ENCODE assay signal across 12 mouse cellular contexts in the genomic region with DNA sequence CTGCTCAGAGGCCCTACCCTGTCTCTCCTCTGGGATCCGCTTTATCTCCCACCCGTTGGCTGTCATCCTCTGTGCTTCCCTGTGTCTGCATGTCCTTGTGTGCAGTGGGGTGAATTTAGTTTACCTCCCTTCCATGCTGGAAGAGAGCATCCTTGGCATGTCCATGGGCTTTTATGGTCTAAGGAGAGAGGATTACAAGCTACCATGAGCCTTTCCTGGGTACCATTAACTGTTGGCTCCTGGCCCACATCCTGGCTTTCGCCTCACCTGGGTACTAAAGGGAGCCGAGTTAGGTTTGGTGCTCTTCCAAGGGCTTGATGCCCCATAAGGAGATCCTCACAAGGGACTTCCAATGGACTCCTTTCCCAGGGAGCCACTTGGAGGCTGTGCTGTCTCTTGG. TPM values are rescaled to one million over a fixed set of nuclear protein-coding genes. Genes with fewer than 3 reads are reported as not detected.
A peak's percentile ranks its signal among the peaks of the same experiment; 100 is the strongest.
DNase-seq lines count a peak whose midpoint lies in the region; ATAC-seq and TF ChIP-seq lines count a peak whose summit lies in the region.
"Had no signal": no experiment of that assay in that cellular context is flagged by ENCODE, and none has a peak within 500 bp of the region (broad histone marks: within the 10 kb centered on the region; RNA-seq: fewer than 3 reads in every experiment).

No protein-coding gene starts in this region.

- H3K9ac ChIP-seq in heart, embryonic 15.5 days = no peak overlapping the region
- no peak overlapping the region for H3K9ac ChIP-seq in lung, embryonic 15.5 days
- no peak overlapping the region for H3K9ac ChIP-seq in intestine, postnatal 0 days (ENCODE audit: low read depth, low read length)

- H3K27me3 ChIP-seq in heart, embryonic 15.5 days = no peaks in the 10 kb centered on the region
- H3K27me3 ChIP-seq in lung, embryonic 15.5 days = no peaks in the 10 kb centered on the region
- no peaks in the 10 kb centered on the region for H3K27me3 ChIP-seq in intestine, postnatal 0 days (replicated peaks; ENCODE audit: control insufficient read depth, insufficient read depth, low read length)

- ATAC-seq in heart, embryonic 15.5 days (replicated peaks; ENCODE audit: insufficient number of reproducible peaks, insufficient read depth, low FRiP score, low read depth) = no peak
- ATAC-seq in lung, embryonic 15.5 days (ENCODE audit: borderline replicate concordance, extremely low read depth, low FRiP score, low TSS enrichment) = no peak
- no peak for ATAC-seq in intestine, postnatal 0 days
- ATAC-seq: activated CD4-positive, CD25-positive, alpha-beta regulatory T cell, adult 4 months had no signal

- H3K4me1 ChIP-seq in heart, embryonic 15.5 days (replicated peaks) = peaks cover 68% of the 10 kb centered on the region
- peaks cover 15% of the 10 kb centered on the region for H3K4me1 ChIP-seq in lung, embryonic 15.5 days
- 0 out of 2 replicates have a peak, but pooled peaks cover under 1% of the 10 kb centered on the region for H3K4me1 ChIP-seq in intestine, postnatal 0 days (replicated peaks; ENCODE audit: control insufficient read depth, insufficient read depth, low read length)

- H3K9me3 ChIP-seq in heart, embryonic 15.5 days (replicated peaks) = no peaks in the 10 kb centered on the region
- no peaks in the 10 kb centered on the region for H3K9me3 ChIP-seq in lung, embryonic 15.5 days
- H3K9me3 ChIP-seq in intestine, postnatal 0 days (ENCODE audit: control insufficient read depth) = no peaks in the 10 kb centered on the region

- DNase-seq in heart, postnatal 14 days = no peak
- no peak for DNase-seq in lung, postnatal 14 days
- peak; percentile 81 to 83 for DNase-seq in cerebellum, postnatal 14 days
- DNase-seq in ovary, postnatal 36 days (ENCODE audit: low spot score) = no peak
- no peak for DNase-seq in ovary, postnatal 10 days (ENCODE audit: low spot score)
- DNase-seq: kidney, adult 8-10 months had no signal

- intact Hi-C loops in heart, postnatal 14 days (cut with DNase I) = no loop called here

- 69% methylated on average over 4 of the region's 4 CpGs for WGBS in heart, embryonic 15.5 days
- WGBS in lung, embryonic 15.5 days = 72% methylated on average over 4 of the region's 4 CpGs
- WGBS in intestine, postnatal 0 days = 79% methylated on average over 4 of the region's 4 CpGs

- TF ChIP-seq CTCF in intestine, postnatal 0 days (IDR thresholded peaks at IDR 0.05; ENCODE audit: low read depth) = no peak

- peak overlapping the region; percentile 35 for H3K4me2 ChIP-seq in heart, embryonic 15.5 days
- peak overlapping the region; percentile 46 for H3K4me2 ChIP-seq in lung, embryonic 15.5 days
- peak overlapping the region; percentile 32 for H3K4me2 ChIP-seq in intestine, postnatal 0 days (replicated peaks; ENCODE audit: low read depth)

- H3K36me3 ChIP-seq in heart, embryonic 15.5 days = peaks cover 30% of the 10 kb centered on the region
- peaks cover 29% of the 10 kb centered on the region for H3K36me3 ChIP-seq in lung, embryonic 15.5 days
- peaks cover 37% of the 10 kb centered on the region for H3K36me3 ChIP-seq in intestine, postnatal 0 days (ENCODE audit: control insufficient read depth, insufficient read depth)

- peak overlapping the region; percentile 34 for H3K4me3 ChIP-seq in heart, embryonic 15.5 days
- peak overlapping the region; percentile 34 for H3K4me3 ChIP-seq in lung, embryonic 15.5 days
- no peak overlapping the region for H3K4me3 ChIP-seq in intestine, postnatal 0 days (ENCODE audit: low read depth, low read length)

- H3K27ac ChIP-seq in heart, embryonic 15.5 days = peak overlapping the region; percentile 1; the same call in 1 of the 2 replicates
- H3K27ac ChIP-seq in lung, embryonic 15.5 days = no peak overlapping the region
- no peak overlapping the region for H3K27ac ChIP-seq in intestine, postnatal 0 days (ENCODE audit: low read depth, low read length)

RNA-seq across cellular contexts. Expression of a gene that starts 53.1 kb away (rescaled TPM):
- polyA plus RNA-seq in heart, embryonic 15.5 days (2015; fragmentation: Nextera tagmentation; extraction: Ambion mirVana) = 59.9 and 67.6 TPM in 2 replicates
- total RNA-seq in heart, postnatal 14 days (2021) = 100 to 1,000 TPM; 139 to 157 TPM
- 35.1 and 39.0 TPM in 2 replicates for polyA plus RNA-seq in lung, embryonic 15.5 days (2015; fragmentation: Nextera tagmentation; extraction: Ambion mirVana)
- polyA plus RNA-seq in intestine, postnatal 0 days (2015; fragmentation: Nextera tagmentation; extraction: Ambion mirVana) = 14.5 and 14.9 TPM in 2 replicates

RNA-seq across cellular contexts. Expression of a gene that starts 59.6 kb away (rescaled TPM):
- 0.36 and 0.55 TPM in 2 replicates for polyA plus RNA-seq in heart, embryonic 15.5 days (2015; fragmentation: Nextera tagmentation; extraction: Ambion mirVana)
- not detected for total RNA-seq in heart, postnatal 14 days (2021)
- polyA plus RNA-seq in lung, embryonic 15.5 days (2015; fragmentation: Nextera tagmentation; extraction: Ambion mirVana) = not detected in 2 replicates
- polyA plus RNA-seq in intestine, postnatal 0 days (2015; fragmentation: Nextera tagmentation; extraction: Ambion mirVana) = 0.27 and 0.38 TPM in 2 replicates
- total RNA-seq: midbrain, postnatal 0 days had no signal
- polyA plus RNA-seq: activated CD4-positive, CD25-positive, alpha-beta regulatory T cell, adult 4 months; limb, embryonic 11.5 days; midbrain, postnatal 0 days had no signal

Comparison
In these comparisons a context has a peak if more than half of its experiments do, and no peak if none do; other contexts are left out.
1. DNase-seq: peak in cerebellum, postnatal 14 days (2 of 2); none in heart, postnatal 14 days (0 of 2), lung, postnatal 14 days (single experiment), ovary, postnatal 36 days (single experiment) and ovary, postnatal 10 days (single experiment).
2. Peak in every context shown above with its lines, with median percentiles within 50 percentile points of each other: H3K4me2 ChIP-seq.